Mouse (Mus musculus): Measurements from ENCODE around the gene Klrb1. TPM values are rescaled to one million over a fixed set of nuclear protein-coding genes. Genes with fewer than 3 reads are reported as not detected.

Gene Klrb1
- 90.0 TPM for polyA plus RNA-seq (2014; fragmentation: Illumina TruSeq; extraction: RNeasy Lipid Tissue Mini Kit (QIAGEN cat#74804); ENCODE audit: low read depth, low replicate concordance)

GRCm38 (mm10) chr6:128722959-128723358, at the start of gene Klrb1:
Gene Klrb1 (minus strand): TSS chr6:128723059.

GRCm38 (mm10) chr6:128662206-128662605, 60.7 kb downstream of the Klrb1 start, which contains the start of gene Clec2h:
Gene Clec2h (plus strand): TSS chr6:128662385.

Other genes starting within 250 kb of the Klrb1 start
- 2.9 TPM for gene Pzp, start 196.3 kb downstream of the Klrb1 start, polyA plus RNA-seq (2014; fragmentation: Illumina TruSeq; extraction: RNeasy Lipid Tissue Mini Kit (QIAGEN cat#74804); ENCODE audit: low read depth, low replicate concordance)
- gene A2ml1, start 141.5 kb downstream of the Klrb1 start, polyA plus RNA-seq (2014; fragmentation: Illumina TruSeq; extraction: RNeasy Lipid Tissue Mini Kit (QIAGEN cat#74804); ENCODE audit: low read depth, low replicate concordance): 1.6 TPM
- gene Klrb1a, start 99.5 kb downstream of the Klrb1 start, polyA plus RNA-seq (2014; fragmentation: Illumina TruSeq; extraction: RNeasy Lipid Tissue Mini Kit (QIAGEN cat#74804); ENCODE audit: low read depth, low replicate concordance): 0.90 TPM
- gene Clec2h, start 60.7 kb downstream of the Klrb1 start, polyA plus RNA-seq (2014; fragmentation: Illumina TruSeq; extraction: RNeasy Lipid Tissue Mini Kit (QIAGEN cat#74804); ENCODE audit: low read depth, low replicate concordance): 0.15 TPM
- gene Klrb1c, start 66.2 kb upstream of the Klrb1 start, polyA plus RNA-seq (2014; fragmentation: Illumina TruSeq; extraction: RNeasy Lipid Tissue Mini Kit (QIAGEN cat#74804); ENCODE audit: low read depth, low replicate concordance): 0.67 TPM
- gene Gm44511, start 103.3 kb upstream of the Klrb1 start, polyA plus RNA-seq (2014; fragmentation: Illumina TruSeq; extraction: RNeasy Lipid Tissue Mini Kit (QIAGEN cat#74804); ENCODE audit: low read depth, low replicate concordance): not detected
- gene Klrb1b, start 103.3 kb upstream of the Klrb1 start, polyA plus RNA-seq (2014; fragmentation: Illumina TruSeq; extraction: RNeasy Lipid Tissue Mini Kit (QIAGEN cat#74804); ENCODE audit: low read depth, low replicate concordance): not detected
- gene Clec2i, start 164.5 kb upstream of the Klrb1 start, polyA plus RNA-seq (2014; fragmentation: Illumina TruSeq; extraction: RNeasy Lipid Tissue Mini Kit (QIAGEN cat#74804); ENCODE audit: low read depth, low replicate concordance): 0.38 TPM
- gene BC035044, start 168.1 kb upstream of the Klrb1 start, polyA plus RNA-seq (2014; fragmentation: Illumina TruSeq; extraction: RNeasy Lipid Tissue Mini Kit (QIAGEN cat#74804); ENCODE audit: low read depth, low replicate concordance): 0.25 TPM
- gene Clec2g, start 211.3 kb upstream of the Klrb1 start, polyA plus RNA-seq (2014; fragmentation: Illumina TruSeq; extraction: RNeasy Lipid Tissue Mini Kit (QIAGEN cat#74804); ENCODE audit: low read depth, low replicate concordance): not detected